Mouse (Mus musculus): ENCODE measurements around the gene Snu13.

The Snu13 gene

DNA sequence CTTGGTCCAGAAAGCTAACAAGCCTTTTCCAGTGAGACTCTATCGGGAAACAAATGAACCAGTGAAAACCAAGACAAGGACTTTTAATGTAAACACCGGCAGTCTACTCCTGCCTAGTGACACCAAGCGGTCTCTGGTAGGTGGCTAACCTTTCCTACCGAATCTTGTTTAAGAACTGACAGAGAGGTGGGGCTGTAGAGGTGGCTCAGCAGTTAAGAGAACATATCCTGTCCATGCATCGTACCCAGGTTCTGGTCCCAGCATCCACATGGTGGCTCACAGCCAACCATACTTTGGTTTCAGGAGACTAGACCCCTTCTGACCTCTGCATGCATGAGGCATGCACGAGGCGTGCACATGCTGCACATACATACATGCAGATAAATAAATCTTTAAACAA is 20.1 kb downstream of the Snu13 start:
- no peak for DNase-seq (ENCODE audit: low read depth, low spot score)

DNA sequence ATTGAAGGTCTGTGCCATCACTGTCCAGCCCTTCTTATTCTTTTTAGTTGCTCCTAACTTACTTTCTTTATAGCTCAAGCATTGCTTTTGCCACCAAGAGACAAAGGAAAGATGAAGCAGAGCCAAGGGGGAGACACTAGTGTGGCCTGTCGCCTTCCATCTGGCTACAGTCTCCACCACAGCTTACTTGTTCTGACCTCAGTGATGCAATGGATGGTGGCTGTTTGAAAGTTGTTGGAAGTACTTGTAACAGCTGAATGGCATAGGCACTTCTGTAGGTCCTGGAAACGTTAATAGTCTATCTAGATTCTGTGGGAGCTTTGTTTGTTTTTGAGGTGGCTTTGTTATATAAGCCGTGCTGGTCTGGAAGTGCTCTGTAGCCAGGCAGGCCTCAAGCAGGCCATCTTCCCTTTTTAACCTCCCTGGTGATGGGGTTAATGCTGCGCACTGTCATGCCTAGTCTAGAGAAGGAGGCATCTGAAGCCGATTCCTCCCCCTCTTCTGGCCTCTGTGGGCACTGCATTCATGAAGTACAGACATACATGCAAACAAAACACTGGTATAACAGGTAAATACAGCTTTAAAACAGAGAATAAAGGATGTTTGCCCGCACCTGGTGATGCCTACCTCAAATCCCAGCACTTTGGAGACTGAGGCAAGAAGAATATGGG is 23.3 kb downstream of the Snu13 start:
- no peak for DNase-seq (ENCODE audit: low read depth, low spot score)

DNA sequence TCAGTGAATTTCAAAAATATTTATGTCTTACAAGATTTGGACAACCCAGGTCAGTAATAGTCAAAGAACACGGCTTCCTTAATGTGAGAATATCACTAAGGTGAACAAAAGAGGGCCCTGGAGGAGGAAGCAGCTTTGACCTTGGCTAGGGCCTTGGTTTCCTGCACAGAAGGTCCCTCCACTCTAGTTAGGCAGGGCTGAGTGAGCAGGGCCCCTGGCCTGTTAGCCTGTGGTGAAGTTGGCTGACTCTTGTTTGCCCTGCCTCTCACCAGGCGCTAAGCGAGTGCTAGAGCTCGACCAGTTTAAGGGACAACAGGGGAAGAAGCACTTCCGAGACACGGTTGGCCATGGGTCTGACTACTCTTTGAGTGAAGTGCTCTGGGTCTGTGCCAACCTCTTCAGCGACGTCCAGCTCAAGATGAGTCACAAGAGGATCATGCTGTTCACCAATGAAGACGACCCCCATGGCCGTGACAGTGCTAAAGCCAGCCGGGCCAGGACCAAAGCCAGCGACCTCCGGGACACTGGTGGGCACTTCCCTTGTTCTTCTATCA is 24.8 kb downstream of the Snu13 start:
- no peak for DNase-seq (ENCODE audit: low read depth, low spot score)

DNA sequence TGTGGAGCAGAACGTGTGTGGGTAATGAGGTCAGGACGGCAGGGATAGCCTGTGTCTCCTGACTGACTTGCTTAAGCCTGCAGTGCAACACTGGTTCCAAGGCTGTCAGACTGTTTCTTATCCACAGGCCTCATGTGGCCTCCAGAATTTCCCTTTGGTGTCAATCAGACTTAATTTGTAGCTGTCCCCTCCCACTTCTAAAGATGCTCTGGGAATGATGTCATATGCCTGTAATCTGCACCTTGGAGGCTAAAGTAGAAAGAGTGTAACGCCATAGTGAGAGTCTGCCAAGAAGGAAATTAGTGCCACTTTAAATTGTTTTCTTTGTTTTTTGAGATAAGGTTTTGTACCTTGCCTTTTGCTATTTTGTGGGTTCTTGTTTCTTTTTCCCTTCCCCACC is 28.1 kb downstream of the Snu13 start:
- no peak for DNase-seq (ENCODE audit: low read depth, low spot score)

DNA sequence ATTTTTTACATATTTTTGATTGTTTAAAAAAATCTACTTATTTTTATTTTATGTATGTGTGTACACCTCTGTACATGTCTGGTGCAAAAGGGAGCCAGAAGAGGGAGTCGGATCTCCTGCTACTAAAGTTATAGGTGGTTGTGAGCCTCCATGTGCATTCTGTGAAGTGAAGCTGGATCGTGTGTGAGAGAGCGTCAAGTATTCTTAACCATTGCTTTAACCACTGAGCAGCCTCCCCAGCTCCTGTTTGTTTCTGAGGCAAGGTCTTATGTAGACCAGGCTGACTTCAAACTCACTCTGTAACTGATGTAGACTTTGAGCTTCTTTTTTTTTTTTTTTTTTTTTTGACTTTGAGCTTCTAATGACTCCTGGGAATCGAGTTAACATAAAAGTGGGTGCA is 29.9 kb downstream of the Snu13 start:
- no peak for DNase-seq (ENCODE audit: low read depth, low spot score)

DNA sequence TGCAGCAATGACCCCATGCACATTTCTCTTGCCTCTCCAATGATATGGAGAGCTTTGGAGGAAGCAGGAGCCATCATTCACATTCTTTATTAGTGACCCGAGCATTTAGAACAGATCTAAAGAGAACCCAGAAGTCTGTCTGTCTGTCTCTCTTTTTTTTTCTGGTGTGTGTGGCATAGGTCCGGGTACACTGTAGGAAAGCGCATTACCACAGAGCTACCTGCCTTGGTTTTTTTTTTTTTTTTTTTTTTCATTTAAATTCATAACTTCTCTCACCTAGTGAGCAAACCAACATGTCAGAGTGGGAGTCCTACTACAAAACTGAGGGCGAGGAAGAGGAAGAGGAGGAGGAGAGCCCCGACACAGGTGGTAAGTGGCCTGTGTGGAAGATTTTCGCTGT is 30.6 kb downstream of the Snu13 start:
- DNase-seq (ENCODE audit: low read depth, low spot score), result peak; percentile 12

DNA sequence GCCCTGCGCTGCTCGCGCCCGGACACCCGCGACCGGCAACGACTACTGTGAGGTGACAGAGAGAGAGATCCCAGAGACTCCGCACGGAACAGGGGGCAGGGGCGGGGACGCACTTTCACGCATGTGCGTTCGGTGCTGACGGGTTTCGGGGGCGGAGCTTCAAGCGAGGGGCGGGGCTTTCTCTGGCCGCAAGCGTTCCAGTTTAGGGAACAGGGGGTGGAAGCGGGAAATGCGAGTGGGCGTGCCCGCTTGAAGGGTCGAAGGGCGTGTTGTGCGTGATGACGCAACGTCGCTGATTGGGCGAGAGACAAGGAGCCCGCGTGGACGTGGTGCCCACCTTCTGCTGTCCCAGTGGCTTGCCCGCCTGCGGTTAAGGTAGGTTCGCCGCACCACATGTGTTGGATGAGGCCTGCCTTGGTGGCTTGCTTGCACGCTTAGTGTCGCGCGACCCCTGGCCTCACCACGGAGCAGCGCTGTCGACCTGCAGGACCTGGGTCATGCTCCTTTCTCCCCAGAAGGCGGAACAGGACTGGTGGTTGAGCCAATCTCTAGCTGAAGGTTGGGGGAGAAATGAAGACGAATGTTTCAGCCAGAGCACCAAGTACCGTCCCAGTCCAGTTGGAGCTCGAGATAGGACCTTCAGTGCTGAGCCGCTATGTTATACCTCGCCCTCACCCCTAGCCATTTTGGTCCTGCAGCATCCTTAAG is 31.1 kb downstream of the Snu13 start:
- DNase-seq (ENCODE audit: low read depth, low spot score), result peak; percentile 98

DNA sequence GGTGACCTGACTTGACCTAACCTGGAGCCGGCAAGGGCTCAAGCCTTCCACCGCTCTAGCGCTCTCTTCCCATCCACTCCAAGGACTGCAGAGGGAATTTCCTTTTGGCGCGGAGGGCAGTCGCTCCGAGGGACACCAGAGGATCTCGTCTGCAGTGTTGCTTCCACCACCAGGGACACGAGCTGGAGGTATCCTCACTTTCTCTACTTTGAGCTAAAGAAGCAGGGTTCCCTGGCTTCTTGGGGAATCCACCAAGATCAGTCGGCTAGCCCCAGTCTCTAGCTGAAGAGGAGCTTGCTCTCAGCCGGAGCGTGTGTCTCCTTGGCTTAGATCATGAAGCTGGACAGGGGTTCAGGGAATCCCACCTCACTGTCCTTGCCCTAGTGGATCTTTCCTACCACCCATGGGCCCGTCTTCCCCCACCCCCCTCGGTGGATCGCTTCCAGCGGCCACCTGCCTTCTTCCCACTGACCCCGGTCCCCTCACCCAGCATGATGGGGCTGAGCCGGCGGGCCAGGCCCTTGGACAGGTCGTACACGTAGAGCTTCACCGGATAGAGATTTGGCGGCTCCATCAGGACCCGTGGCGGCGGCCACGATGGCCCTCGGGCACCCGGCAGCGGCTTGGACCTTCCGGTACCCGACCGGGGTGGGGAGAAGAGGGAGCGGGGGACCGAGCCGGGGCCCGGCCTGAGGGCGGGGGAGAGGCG is 31.9 kb downstream of the Snu13 start:
- peak; percentile 35 for DNase-seq (ENCODE audit: low read depth, low spot score)

DNA sequence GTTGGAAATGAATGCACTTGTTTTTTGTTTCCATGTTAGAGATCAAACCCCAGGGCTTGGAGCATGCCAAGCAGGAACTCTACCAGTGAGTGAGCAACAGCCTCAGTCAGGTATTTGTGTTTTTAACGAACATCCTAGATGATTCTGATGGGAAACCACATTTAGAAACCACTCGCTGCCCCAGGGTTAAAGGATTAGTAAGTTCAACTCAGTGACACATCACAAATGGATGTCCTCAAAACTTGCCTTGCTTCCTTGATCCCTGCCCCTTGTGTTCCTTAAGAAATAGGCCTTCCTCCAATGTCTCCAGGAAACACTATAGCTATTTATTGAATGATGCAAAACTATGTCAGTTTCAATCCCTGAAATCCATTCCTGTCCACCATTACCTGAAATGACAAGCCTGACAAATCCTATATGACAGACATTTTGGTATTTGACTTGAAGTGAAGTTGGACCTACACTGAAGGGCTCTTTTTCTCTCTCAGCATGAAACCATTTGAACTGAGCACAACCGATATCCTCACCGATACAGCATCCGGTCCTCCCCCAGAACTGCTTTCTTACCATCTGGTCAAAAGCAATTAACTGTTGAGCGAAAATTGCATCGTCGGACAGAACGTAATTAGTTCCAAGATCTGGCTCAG is 32.5 kb downstream of the Snu13 start:
- no peak for DNase-seq (ENCODE audit: low read depth, low spot score)

DNA sequence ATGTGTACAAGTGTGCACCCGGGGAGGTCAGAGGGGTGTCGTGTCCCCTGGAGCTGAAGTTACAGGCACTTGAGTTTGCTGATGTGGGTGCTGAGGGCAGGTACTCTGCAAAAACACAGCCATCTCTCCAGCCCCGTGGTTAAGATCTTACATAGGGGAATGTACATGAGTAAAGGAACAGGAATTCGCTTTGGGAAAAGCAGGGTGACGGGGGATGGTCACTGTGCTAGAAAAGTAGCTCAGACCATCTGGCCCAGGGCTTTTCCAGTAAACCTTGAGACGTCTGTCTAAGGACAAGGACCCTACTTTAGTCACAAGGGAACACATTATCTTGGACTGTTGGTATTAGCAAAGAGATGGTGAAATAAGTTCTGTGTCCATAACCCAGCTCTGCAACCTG is 35.5 kb downstream of the Snu13 start:
- DNase-seq (ENCODE audit: low read depth, low spot score), result no peak

DNA sequence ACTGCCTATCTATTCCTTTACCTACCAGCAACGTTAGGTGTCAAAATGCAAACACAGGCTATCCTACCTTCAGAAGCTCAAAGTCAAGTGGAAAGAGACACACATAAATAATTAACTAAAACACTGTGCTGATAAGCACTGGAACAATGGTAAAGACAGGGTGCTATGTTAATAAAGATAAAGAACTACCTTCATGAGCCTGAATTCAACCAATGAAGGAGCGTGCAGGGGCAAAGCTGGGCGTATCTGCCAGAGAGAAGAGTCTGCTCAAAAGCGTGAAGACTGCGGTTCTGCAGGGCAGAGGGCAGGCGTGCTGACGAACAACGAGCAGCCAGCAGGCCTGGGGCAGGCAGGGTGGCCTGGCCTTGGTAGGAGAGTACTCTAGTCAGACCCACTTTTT is 43.1 kb downstream of the Snu13 start:
- no peak for DNase-seq (ENCODE audit: low read depth, low spot score)

DNA sequence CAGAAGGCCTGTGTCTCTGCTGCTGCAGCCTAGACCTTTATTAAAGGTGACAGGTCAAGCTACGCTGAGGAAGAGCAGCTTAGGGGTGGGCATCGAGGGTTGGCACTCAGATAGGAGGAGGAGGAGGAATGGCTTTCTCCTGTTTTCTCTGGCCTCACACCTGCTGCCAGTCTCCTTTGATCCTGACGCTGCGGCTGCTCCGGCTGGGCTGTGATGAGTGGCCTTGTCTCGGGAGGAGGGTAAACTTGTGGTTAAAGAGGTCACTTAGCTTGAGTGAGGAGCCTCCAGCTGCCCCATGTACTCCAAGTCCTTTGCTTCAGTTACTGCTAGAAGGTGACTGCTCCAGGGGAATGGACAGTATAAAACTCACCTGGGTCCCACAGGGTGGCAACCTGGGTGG is 53.4 kb downstream of the Snu13 start:
- DNase-seq (ENCODE audit: low read depth, low spot score), result no peak

DNA sequence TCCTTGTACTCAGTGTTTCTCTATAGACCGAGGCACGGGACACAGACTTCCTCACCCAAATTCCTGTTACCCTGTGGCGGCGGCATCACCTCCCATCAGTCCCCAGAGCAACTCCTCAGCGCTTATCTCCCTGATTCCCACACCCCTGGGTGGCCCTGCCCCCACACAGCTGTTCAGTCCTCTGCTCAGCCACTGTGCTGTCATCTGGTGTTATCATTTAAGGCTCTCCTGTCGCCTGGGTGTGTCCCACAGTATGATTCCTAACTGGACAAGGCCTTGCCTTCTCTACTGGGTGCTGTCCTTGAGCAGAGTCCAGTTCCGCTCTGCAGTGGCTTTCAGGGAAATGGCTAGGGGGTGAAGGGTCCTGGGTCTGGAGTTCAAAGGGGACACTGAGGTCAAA is 56.8 kb downstream of the Snu13 start:
- peak; percentile 68 for DNase-seq (ENCODE audit: low read depth, low spot score)
